Mouse (Mus musculus) adrenal gland, postnatal 36 days (tissue): ENCODE measurements around the gene Ccl27b. TPM values are rescaled to one million over a fixed set of nuclear protein-coding genes. Genes with fewer than 3 reads are reported as not detected.
"Not testable (repeated sequence)": the region's sequence is repeated elsewhere in the genome, so short reads cannot be mapped to it uniquely, and the experiment has no call there.

Experiments used
- DNase-seq, 2 experiments: peaks; one replicate each; pipeline ENCODE4 v3.0.0; 2021; ENCODE audit warnings: mixed read lengths in 1 of 2
- long read RNA-seq, 2 experiments: library from polyadenylated mRNA; stranded (forward); transcript quantifications; one replicate each; pipeline ENCODE4 v2.0.0; 2021; ENCODE audit warnings: borderline sequencing depth in 2 of 2
- total RNA-seq, 2 experiments: library from RNA; stranded (reverse); gene quantifications; 2 replicates each; pipeline ENCODE4 v1.2.3; 2021

Gene Ccl27b
- 1 to 10 TPM; 3.7 to 8.7 TPM for total RNA-seq
- long read RNA-seq, experiment 1, partial matches to known transcripts = 0 of 2 reads
- long read RNA-seq, experiment 1, other reads (novel, unspliced or antisense) = 0 of 2 reads
- long read RNA-seq, experiment 2, transcript Ccl27b-201 (3 exons, 425 nt) = major isoform, 8 of 10 reads
- long read RNA-seq, experiment 2, partial matches to known transcripts = 0 of 10 reads
- long read RNA-seq, experiment 2, other reads (novel, unspliced or antisense) = 2 of 10 reads

DNA sequence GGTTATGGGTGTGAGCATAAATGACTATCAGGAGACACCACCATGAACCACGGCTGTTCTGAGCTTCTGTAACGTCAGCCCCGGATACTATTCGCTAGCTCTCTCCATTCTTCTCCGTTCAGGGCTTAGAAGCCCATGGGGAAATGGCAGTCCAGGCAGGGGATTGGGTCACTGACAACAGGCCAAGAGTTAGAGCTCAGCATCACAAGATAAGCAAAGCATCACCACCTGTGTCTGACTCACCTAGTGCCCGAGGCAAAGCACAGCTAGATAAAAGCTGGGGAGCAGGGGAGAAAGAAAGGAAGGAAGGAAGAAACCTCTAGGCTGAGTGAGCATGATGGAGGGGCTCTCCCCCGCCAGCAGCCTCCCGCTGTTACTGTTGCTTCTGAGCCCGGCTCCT, at the start of gene Ccl27b:
TSS of gene Ccl27b (plus strand) at position 301 of the 400 bp plus-strand sequence.
- DNase-seq = not testable (repeated sequence)

DNA sequence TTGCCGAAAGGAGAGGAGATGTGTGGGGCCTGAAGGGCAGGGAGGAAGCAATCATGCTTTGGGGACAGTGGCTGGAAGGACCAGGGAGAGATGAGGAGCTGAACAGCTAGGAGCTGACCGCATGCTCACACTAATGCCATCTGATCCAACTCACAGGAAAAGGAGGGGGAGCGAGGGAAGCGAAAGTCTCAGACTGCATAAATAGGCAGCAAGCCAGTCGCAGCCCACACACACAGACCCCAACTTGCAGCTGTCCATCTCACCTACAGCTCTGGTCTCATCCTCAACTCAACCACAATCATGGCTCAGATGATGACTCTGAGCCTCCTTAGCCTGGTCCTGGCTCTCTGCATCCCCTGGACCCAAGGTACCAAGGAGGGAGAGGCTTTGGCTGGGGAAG, 43.2 kb upstream of the Ccl27b start, which contains the start of gene Gm10591:
TSS of gene Gm10591 (plus strand) at position 301 of the 400 bp plus-strand sequence.
- DNase-seq = not testable (repeated sequence)

DNA sequence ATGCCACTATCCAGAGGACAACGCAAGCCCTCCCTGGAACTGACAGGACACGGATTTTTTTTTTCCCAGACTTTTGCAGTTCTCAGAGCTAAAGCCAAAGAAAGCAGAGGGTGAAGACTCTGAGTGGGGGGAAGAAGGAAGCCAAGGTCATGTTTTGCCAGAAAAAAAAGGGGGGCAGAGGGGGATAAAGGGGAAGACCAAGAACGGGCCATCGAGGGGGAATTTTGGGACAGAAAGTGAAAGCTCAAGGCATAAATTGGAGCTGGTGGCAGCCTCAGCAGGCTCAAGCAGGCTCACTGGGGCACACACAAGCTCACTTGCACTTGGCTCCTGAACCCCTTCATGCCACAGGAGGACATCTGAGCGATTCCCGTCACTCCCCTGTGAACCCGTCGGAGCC, 25.6 kb upstream of the Ccl27b start, which contains the start of gene Gm2564:
TSS of gene Gm2564 (plus strand) at position 301 of the 400 bp plus-strand sequence.
- DNase-seq = not testable (repeated sequence)

DNA sequence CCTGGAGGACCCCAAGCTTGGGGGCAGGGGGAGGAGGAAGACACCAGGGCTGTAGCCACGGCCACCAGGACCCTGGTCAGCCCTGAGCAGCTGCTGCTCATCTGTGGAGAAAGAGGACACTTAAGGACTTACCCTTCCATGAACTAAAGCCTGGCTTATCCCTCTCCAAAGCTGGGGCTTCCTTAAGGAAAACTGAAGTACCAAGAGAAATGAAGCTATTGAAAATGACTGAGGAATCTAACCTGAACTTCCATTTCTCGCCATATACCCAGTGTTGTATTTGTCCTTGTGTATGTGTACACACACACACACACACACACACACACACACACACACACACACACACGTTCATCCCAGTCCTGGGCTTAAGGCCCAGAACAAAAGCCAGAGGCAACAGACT, 6.7 kb downstream of the Ccl27b start, which contains the start of gene Il11ra2:
TSS of gene Il11ra2 (minus strand) at position 101 of the 400 bp plus-strand sequence.
- DNase-seq = not testable (repeated sequence)

DNA sequence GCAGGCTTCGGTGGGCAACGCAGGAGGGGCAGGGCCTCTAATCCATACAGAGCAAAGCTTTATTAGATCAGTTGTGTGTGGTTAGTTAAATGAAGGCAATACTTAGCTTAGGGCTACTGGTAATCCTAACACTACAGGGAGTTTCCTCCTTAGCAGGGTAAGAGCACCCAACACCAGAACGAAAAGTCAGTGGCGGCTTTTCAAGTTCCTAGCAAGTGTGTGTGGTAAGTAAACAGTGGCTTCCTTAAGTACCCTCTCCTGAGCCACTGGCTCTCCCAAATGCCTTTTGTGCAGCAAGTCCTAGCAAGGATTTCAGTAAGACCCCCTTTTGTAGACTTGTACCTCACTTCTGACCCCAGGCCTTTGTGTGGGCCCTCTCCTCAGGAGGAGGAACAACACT, 20.4 kb downstream of the Ccl27b start:
- DNase-seq = not testable (repeated sequence)

DNA sequence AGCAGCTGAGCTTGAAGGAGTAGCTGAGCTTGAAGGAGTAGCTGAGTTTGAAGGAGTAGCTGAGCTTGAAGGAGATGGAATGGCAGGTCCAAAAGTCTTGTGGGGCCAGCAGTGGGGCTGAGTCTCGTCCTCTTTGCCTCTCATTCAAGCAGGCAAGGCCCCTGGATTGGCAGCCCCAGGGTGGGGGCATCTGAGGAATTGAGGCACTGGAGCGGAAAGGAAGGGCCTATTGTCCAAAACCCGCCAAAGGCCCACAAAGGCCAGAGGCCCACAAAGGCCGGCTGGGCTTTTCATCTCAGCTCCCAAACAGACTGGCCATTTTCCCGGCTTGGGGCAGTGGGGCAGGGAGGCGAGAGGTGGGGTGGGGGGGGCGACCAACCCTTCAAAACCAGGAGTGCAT, 24.3 kb downstream of the Ccl27b start:
- DNase-seq = not testable (repeated sequence)

DNA sequence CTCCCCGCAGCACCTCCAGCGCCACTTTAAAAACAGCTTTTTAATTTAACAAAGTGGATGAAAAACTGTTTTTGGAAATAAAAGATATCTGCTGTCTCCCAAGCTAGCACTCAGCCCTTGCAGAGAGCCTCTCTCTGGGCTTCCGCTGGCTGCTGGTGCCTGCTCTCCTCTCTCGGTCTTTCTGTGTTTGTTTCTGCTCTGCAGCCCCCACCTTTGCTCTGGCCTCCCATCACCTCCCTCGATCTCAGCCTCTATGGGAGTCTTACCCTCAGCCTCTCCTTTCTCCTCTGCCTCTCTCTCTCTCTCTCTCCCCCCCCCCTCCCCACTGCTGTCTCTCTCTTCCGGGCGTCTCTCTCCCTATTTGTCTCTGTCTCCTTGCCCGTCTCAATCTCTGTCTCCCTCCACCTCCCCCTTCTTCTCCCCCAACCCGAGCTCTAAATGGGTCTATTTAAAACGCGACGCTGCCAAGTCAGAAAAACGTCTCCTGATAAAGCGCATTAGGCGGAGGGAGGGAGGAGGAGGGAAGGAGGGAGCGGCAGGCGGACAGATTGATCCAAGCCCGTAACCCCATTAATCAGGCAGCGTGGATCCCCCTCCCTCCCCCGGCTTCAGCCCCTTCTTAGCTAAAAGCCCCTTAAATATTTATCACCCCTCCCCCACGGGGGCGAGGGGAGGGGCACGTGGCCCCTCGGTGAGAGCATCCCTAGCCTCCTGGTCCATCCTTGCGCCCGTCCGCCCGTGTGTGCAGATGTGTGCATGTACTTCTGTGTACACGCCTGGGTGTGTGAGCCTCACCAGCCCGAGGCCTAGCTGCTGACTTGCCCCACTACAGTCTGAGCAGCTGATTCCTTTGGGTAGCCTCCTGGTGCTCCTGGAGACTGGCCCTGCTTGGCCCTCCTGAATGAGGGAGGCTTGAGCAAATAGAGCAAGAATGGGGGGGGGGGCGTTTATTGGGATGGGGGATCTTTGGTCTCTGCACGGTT, 25.6 kb downstream of the Ccl27b start:
- DNase-seq = not testable (repeated sequence)

DNA sequence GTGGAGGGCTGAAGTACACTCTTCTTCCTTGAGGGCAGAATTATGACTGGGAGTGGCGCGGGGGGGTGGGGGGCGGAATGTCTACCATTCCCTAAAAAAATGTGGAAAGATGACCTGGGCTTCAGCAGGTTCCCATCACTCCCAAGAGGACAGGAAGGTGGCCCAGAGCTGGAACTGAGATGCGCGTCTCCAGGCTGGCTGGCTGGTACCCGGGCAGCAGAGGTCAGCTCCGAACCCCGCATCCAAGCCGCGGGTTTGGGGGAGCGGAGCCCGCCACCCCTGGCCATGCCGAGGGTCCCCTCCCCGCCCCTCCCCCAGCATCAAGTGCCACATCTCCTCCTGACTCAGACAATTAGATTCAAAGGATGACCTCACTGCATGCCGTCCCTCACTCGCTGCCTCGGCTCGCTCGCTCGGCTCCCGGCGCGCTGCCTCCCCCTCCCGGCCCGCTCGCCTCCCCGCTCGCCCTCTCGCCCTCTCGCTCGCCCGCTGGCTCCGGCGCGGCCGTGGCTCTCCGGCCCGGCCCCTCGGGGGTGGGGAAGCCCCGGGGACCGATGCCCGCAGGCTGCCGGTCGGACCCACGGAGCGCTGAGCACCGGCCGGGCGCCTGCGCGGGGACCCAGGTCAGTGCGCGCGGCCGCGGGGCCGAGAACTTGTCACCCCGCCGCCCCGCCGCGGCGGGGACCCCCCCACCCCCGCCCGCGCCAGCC, 26.6 kb downstream of the Ccl27b start:
- not testable (repeated sequence) for DNase-seq

DNA sequence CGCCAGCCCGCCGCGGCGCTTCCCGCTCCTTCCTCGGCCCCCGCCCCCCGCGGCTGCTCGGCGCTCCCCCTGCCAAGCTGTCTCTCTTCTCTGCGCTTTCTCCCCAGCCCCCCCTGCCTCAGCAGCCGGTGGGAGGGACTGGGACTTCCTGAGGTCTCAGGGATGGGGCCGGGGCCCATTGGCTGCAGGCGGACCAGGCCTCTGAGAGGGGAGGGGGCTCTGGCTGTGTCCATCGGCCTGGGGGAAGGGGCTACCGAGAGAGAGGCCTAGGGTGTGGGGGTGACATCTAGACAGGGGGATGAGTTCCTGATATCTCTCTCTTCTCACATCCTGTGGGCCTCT, 27.1 kb downstream of the Ccl27b start:
- DNase-seq = not testable (repeated sequence)

Other genes starting within 250 kb of the Ccl27b start
- gene Gm21586, start 215.9 kb upstream of the Ccl27b start, total RNA-seq = not detected
- gene Gm2163, start 188.5 kb upstream of the Ccl27b start, total RNA-seq = under 1 TPM; 0.30 to 0.33 TPM
- not detected for gene Fam205a2, start 127.1 kb upstream of the Ccl27b start, total RNA-seq
- gene Gm10591, start 43.1 kb upstream of the Ccl27b start, total RNA-seq = not detected
- gene Gm2564, start 25.5 kb upstream of the Ccl27b start, total RNA-seq = 10 to 100 TPM in 1 of 2 experiments, 1 to 10 TPM in 1; 8.9 to 11.1 TPM
- gene Il11ra2, start 6.6 kb downstream of the Ccl27b start, total RNA-seq = not detected
- under 1 TPM in 1 of 2 experiments, not detected in 1; 0.40 TPM for gene 4930578G10Rik, start 80.3 kb downstream of the Ccl27b start, total RNA-seq
- 1 to 10 TPM; 2.4 to 2.9 TPM for gene Ccl19, start 101.3 kb downstream of the Ccl27b start, total RNA-seq
- gene Ccl21a, start 118.7 kb downstream of the Ccl27b start, total RNA-seq = 1 to 10 TPM; 2.7 to 5.5 TPM
- not detected for gene Fam205a1, start 198.6 kb downstream of the Ccl27b start, total RNA-seq
- gene Gm12394, start 201.5 kb downstream of the Ccl27b start, total RNA-seq = under 1 TPM; 0.16 to 0.20 TPM
- gene Fam205c, start 219.0 kb downstream of the Ccl27b start, total RNA-seq = not detected